Mouse (Mus musculus): ENCODE measurements around the gene Pdzrn3.
A peak's percentile ranks its signal among the peaks of the same experiment; 100 is the strongest.

Gene Pdzrn3

GRCm38 (mm10) chr6:101198943-101199298, 178.8 kb downstream of the Pdzrn3 start:
- no peak for DNase-seq (ENCODE audit: extremely low read depth, low read depth)

DNA sequence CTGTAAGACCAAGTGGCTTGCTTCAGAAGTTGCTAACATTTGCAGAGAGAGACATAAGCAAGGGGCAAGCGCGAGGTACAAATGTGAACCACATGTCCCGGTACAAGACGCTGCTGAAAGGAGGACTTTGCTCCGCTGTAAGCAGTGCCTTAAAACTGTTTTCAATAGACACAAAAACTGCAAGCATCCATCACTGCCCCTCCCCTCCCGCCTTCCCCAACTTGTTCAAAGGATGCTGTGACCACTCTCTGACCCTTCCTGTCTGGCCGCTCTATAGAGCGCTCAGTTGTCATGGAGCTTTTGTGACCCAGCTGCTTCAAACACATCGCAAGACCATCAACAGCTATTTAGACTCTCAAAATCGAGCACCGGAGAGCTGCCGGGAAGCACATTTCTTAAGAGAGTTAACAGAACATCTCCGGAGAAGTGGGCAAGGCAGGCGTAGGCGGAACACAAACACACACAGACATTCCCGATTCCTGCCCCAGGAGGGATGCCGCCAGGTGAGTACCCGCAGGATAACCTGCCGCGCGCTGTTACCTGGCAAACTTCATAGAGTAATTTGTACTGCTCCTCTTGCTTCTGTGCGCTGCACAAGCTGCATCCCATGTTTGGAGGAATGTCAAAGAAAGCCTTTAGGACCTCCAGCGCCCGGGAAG, 179.3 kb downstream of the Pdzrn3 start:
- no peak for DNase-seq (ENCODE audit: extremely low read depth, low read depth)

- DNase-seq (ENCODE audit: extremely low read depth, low read depth) = peak; percentile 7
Observed at GRCm38 (mm10) chr6:101197642-101198041, 180.1 kb downstream of the Pdzrn3 start.

DNA sequence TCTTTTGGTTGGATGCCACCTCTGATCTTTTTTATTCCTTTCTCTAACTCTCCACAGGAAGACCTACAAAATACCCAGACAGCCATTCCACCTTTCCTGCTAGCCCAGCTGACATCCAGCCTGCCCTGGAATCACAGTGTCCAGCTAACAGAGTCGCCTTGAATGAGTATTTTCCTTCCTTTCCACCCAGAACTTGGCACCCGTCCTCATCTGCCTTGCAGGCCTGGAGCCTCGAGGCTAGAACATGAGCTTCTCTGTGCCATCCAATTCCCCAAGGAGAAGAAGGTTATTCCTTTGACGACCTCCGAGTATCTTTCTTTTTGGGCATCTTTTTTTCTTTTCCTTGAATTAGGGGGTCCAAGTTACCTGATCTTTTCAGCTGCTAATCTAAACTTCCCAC, 181.8 kb downstream of the Pdzrn3 start:
- no peak for DNase-seq (ENCODE audit: extremely low read depth, low read depth)

DNA sequence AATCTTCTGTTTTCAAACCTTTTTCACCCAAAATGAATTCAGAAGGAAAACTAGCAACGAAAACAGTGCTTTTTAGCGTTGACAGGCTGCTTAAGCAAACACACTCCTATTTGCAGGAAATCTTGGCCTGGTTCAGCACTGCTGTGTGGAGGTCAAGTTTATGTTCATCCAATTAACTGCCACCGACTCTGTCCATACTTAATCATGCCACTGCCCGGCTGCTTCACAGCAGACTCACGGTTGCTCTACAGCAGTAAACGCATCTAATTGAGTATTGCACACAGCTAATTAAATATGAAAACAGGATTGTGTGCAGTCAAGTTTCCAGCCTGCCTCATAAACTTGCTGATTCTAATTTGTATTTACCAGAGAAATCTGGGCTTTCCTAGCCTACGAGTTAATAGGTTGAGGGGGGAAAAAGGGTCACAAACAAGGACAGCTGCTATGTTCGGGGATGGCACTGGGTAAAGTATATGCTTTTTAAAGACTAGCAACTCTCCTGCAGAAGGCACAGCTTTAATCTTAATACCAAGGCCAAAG, 183.2 kb downstream of the Pdzrn3 start:
- DNase-seq (ENCODE audit: extremely low read depth, low read depth) = no peak

GRCm38 (mm10) chr6:101191576-101191975, 186.1 kb downstream of the Pdzrn3 start:
- no peak for DNase-seq (ENCODE audit: extremely low read depth, low read depth)

DNA sequence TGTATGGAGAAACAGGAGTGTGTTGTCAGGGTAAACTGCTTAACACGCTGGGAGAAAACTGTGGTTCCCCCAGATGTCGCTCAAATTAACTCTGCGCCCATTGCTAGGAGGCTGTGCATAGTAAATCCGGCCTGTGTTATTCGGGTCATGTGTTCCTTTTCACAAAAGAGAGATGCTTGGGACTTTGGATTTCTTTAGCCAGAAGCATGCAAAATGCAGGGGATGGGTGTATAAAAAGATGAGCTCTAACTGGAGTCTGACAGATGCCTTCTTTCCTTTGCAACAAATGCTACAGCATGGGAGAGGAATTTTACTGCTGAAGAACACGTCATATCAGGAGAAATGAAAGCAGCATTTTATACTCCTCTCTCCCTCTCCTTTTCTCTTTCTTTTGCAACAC, 190.4 kb downstream of the Pdzrn3 start:
- DNase-seq (ENCODE audit: extremely low read depth, low read depth) = no peak

GRCm38 (mm10) chr6:101186887-101187286, 190.8 kb downstream of the Pdzrn3 start:
- no peak for DNase-seq (ENCODE audit: extremely low read depth, low read depth)

DNA sequence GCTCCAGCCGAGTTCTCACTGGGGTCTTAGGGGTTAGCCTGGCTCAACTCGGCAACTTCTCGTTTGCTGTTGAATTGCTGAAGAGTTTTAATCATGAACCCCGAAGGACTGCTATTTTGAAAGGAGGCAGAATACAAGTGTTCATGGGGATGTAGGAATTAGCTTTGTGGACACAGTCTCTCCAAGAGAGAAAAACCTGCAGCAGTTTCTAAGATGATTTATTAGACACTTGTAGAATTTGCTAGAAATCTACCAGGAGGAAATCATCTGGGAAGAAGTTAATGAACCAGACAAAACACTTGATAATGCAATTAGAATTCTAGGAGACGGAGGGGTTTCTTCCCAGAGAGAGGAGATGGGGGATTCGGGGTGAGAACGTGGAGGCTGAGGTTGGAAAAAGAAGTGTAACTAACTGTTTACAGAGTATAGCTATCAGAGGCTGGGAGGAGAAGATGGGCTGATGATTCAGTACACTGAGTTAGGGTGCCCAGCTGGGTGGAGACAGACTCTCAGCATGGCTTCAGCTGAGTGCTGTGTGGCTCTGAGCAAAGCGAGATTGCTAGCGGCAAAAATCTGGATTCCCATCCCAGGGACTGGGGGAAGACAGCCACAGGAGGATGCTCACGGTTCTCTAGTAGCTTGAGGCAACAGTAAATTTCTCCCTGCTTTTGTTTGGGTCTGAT, 193.5 kb downstream of the Pdzrn3 start:
- no peak for DNase-seq (ENCODE audit: extremely low read depth, low read depth)

DNA sequence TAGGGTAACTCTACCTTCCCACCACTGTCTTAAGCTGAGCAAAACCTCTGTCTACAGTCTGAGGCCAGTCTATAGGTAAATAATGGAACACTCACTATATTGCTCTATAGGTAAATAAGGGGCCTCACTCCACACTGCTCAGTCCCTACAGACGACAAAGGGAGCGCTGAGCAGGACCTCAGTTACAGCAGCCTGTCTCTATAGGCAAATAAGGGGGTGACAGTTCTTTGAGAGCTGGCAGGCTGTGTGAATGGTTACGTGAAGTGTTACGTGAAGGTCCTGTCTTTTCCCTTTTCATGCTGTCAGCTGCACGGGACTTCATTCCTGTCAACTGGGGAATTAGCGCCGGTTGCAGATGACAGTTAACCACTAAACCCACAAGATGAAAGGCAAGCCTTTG, 207.0 kb downstream of the Pdzrn3 start:
- DNase-seq (ENCODE audit: extremely low read depth, low read depth) = no peak

- no peak for DNase-seq (ENCODE audit: extremely low read depth, low read depth)
Observed at GRCm38 (mm10) chr6:101153511-101153921, 224.2 kb downstream of the Pdzrn3 start.

GRCm38 (mm10) chr6:101135368-101135767, 242.3 kb downstream of the Pdzrn3 start:
- DNase-seq (ENCODE audit: extremely low read depth, low read depth) = no peak

- DNase-seq (ENCODE audit: extremely low read depth, low read depth) = no peak
Observed at GRCm38 (mm10) chr6:101125396-101125795, 252.3 kb downstream of the Pdzrn3 start.

GRCm38 (mm10) chr6:101108951-101109350, 268.7 kb downstream of the Pdzrn3 start:
- DNase-seq (ENCODE audit: extremely low read depth, low read depth) = no peak

GRCm38 (mm10) chr6:101103506-101103905, 274.2 kb downstream of the Pdzrn3 start:
- DNase-seq (ENCODE audit: extremely low read depth, low read depth) = no peak

DNA sequence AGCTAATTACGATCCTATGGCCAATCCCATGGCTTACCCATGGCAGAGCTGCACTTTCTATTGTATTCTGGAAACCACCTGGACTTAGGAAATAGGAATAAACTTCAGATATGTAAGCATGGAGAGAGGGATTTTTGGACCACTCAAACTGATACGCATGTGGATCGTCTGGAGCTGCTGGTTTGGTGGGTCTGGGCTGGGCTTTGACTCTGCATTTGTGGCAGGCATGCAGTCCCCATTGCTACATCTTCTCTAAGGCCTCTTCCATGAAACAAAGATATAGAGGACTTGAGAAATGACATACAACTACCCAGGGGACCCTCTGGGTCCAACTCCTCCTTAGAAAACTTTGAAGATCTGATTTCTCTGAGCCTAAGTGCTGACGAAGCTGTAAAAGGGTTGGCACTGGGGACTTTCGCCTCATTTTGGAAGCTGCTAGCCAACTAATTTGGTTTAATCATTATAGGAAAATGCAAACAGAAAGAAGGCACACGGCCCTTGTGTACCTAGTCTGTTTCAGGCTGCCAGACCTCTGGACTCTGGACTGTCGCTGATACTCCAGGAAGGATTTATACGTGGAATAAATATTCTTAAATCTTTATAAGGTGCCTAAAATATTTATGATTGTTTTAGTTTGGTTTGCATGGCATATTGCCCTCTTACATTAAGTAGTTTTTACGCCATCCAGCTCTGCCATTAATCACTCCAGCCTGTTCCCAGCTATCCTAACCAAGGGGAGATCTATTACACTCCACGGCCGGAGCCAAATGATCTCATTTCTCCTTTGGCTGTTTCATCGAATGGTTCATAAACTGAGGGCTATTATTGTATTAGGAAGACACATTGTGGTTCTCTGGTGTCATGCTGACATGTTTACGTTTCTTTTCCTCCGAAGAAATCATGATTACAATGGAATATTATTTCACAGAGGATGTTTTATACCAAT, 275.7 kb downstream of the Pdzrn3 start:
- DNase-seq (ENCODE audit: extremely low read depth, low read depth) = no peak
